Mouse (Mus musculus): ENCODE data around the gene C2cd4a. TPM values are rescaled to one million over a fixed set of nuclear protein-coding genes. Genes with fewer than 3 reads are reported as not detected.

The C2cd4a gene
- polyA plus RNA-seq, 1 experiment from 2014 or later: 0.28 TPM

GRCm38 (mm10) chr9:67799078-67799819 is 32.9 kb downstream of the C2cd4a start:
- H3K4me3 ChIP-seq (ENCODE audit: control insufficient read depth in 1 of 2, insufficient read depth in 1 of 2, low read depth in 1 of 2, low read length in 2 of 2): no peak overlapping the region
- peaks cover 14 to 22% of the 10 kb centered on the region in 2 experiments for H3K4me1 ChIP-seq (ENCODE audit: control insufficient read depth in 2 of 2, insufficient read depth in 2 of 2, low read length in 2 of 2)
- H3K27ac ChIP-seq (replicated peaks in 1 of 2; ENCODE audit: control insufficient read depth in 1 of 2, insufficient read depth in 1 of 2, low read depth in 2 of 2, low read length in 2 of 2): peak overlapping the region; percentile 51 to 71
- peak overlapping the region; percentile 26 for H3K4me2 ChIP-seq (ENCODE audit: low read length)
- ATAC-seq (ENCODE audit: insufficient number of reproducible peaks, insufficient read depth, low FRiP score, low read depth): no peak; the same call in 1 of the 2 replicates
- H3K36me3 ChIP-seq (ENCODE audit: control insufficient read depth, insufficient read depth, low read length): no peaks in the 10 kb centered on the region
- H3K9ac ChIP-seq (ENCODE audit: low read length): no peak overlapping the region
- WGBS: 30% methylated on average over 14 of the region's 14 CpGs
- H3K9me3 ChIP-seq (ENCODE audit: control insufficient read depth, low read length): no peaks in the 10 kb centered on the region
- H3K27me3 ChIP-seq (ENCODE audit: control insufficient read depth, insufficient read depth, low read length): no peaks in the 10 kb centered on the region

GRCm38 (mm10) chr9:67795205-67795675 is 36.9 kb downstream of the C2cd4a start:
- Histone ChIP-seq H3K9me3 (ENCODE audit: control insufficient read depth, low read length) (no peaks in the 10 kb centered on the region), H3K27ac (replicated peaks in 1 of 2; ENCODE audit: control insufficient read depth in 1 of 2, insufficient read depth in 1 of 2, low read depth in 2 of 2, low read length in 2 of 2) (no peak overlapping the region), H3K9ac (ENCODE audit: low read length) (no peak overlapping the region), H3K4me2 (ENCODE audit: low read length) (no peak overlapping the region), H3K27me3 (ENCODE audit: control insufficient read depth, insufficient read depth, low read length) (no peaks in the 10 kb centered on the region), H3K4me3 (ENCODE audit: control insufficient read depth in 1 of 2, insufficient read depth in 1 of 2, low read depth in 1 of 2, low read length in 2 of 2) (no peak overlapping the region), H3K4me1 (ENCODE audit: control insufficient read depth in 2 of 2, insufficient read depth in 2 of 2, low read length in 2 of 2) (peaks cover 14 to 22% of the 10 kb centered on the region in 2 experiments), H3K36me3 (ENCODE audit: control insufficient read depth, insufficient read depth, low read length) (no peaks in the 10 kb centered on the region)
- 74% methylated on average over 14 of the region's 14 CpGs for WGBS
- ATAC-seq (ENCODE audit: insufficient number of reproducible peaks, insufficient read depth, low FRiP score, low read depth): no peak

GRCm38 (mm10) chr9:67794668-67795067 is 37.5 kb downstream of the C2cd4a start:
- Histone ChIP-seq H3K9ac (ENCODE audit: low read length) (no peak overlapping the region), H3K4me3 (ENCODE audit: control insufficient read depth in 1 of 2, insufficient read depth in 1 of 2, low read depth in 1 of 2, low read length in 2 of 2) (no peak overlapping the region), H3K9me3 (ENCODE audit: control insufficient read depth, low read length) (no peaks in the 10 kb centered on the region), H3K4me1 (ENCODE audit: control insufficient read depth in 2 of 2, insufficient read depth in 2 of 2, low read length in 2 of 2) (peaks cover 13 to 21% of the 10 kb centered on the region in 2 experiments), H3K36me3 (ENCODE audit: control insufficient read depth, insufficient read depth, low read length) (no peaks in the 10 kb centered on the region), H3K27me3 (ENCODE audit: control insufficient read depth, insufficient read depth, low read length) (no peaks in the 10 kb centered on the region), H3K27ac (replicated peaks in 1 of 2; ENCODE audit: control insufficient read depth in 1 of 2, insufficient read depth in 1 of 2, low read depth in 2 of 2, low read length in 2 of 2) (no peak overlapping the region), H3K4me2 (ENCODE audit: low read length) (no peak overlapping the region)
- no peak for ATAC-seq (ENCODE audit: insufficient number of reproducible peaks, insufficient read depth, low FRiP score, low read depth)
- WGBS: 93% methylated on average over 4 of the region's 4 CpGs

- no peaks in the 10 kb centered on the region for H3K9me3 ChIP-seq (ENCODE audit: control insufficient read depth, low read length)
- no peak overlapping the region for H3K4me2 ChIP-seq (ENCODE audit: low read length)
- H3K4me3 ChIP-seq (ENCODE audit: control insufficient read depth in 1 of 2, insufficient read depth in 1 of 2, low read depth in 1 of 2, low read length in 2 of 2): no peak overlapping the region
- no peak for ATAC-seq (ENCODE audit: insufficient number of reproducible peaks, insufficient read depth, low FRiP score, low read depth)
- H3K27me3 ChIP-seq (ENCODE audit: control insufficient read depth, insufficient read depth, low read length): no peaks in the 10 kb centered on the region
- peaks cover 10 to 16% of the 10 kb centered on the region in 2 experiments for H3K4me1 ChIP-seq (ENCODE audit: control insufficient read depth in 2 of 2, insufficient read depth in 2 of 2, low read length in 2 of 2)
- H3K9ac ChIP-seq (ENCODE audit: low read length): no peak overlapping the region
- no peak overlapping the region for H3K27ac ChIP-seq (replicated peaks in 1 of 2; ENCODE audit: control insufficient read depth in 1 of 2, insufficient read depth in 1 of 2, low read depth in 2 of 2, low read length in 2 of 2)
- 91% methylated on average over 1 of the region's 1 CpGs for WGBS
- no peaks in the 10 kb centered on the region for H3K36me3 ChIP-seq (ENCODE audit: control insufficient read depth, insufficient read depth, low read length)
Observed at GRCm38 (mm10) chr9:67794216-67794615, 37.9 kb downstream of the C2cd4a start.

GRCm38 (mm10) chr9:67793501-67793900 is 38.6 kb downstream of the C2cd4a start:
- Histone ChIP-seq H3K9me3 (ENCODE audit: control insufficient read depth, low read length) (no peaks in the 10 kb centered on the region), H3K9ac (ENCODE audit: low read length) (no peak overlapping the region), H3K27ac (replicated peaks in 1 of 2; ENCODE audit: control insufficient read depth in 1 of 2, insufficient read depth in 1 of 2, low read depth in 2 of 2, low read length in 2 of 2) (no peak overlapping the region), H3K4me3 (ENCODE audit: control insufficient read depth in 1 of 2, insufficient read depth in 1 of 2, low read depth in 1 of 2, low read length in 2 of 2) (no peak overlapping the region), H3K36me3 (ENCODE audit: control insufficient read depth, insufficient read depth, low read length) (no peaks in the 10 kb centered on the region), H3K4me2 (ENCODE audit: low read length) (no peak overlapping the region), H3K27me3 (ENCODE audit: control insufficient read depth, insufficient read depth, low read length) (no peaks in the 10 kb centered on the region), H3K4me1 (ENCODE audit: control insufficient read depth in 2 of 2, insufficient read depth in 2 of 2, low read length in 2 of 2) (peaks cover 4 to 10% of the 10 kb centered on the region in 2 experiments)
- ATAC-seq (ENCODE audit: insufficient number of reproducible peaks, insufficient read depth, low FRiP score, low read depth): no peak
- 73% methylated on average over 6 of the region's 6 CpGs for WGBS

GRCm38 (mm10) chr9:67792405-67792804 is 39.7 kb downstream of the C2cd4a start:
- Histone ChIP-seq H3K4me2 (ENCODE audit: low read length) (no peak overlapping the region), H3K27me3 (ENCODE audit: control insufficient read depth, insufficient read depth, low read length) (no peaks in the 10 kb centered on the region), H3K4me3 (ENCODE audit: control insufficient read depth in 1 of 2, insufficient read depth in 1 of 2, low read depth in 1 of 2, low read length in 2 of 2) (no peak overlapping the region), H3K27ac (replicated peaks in 1 of 2; ENCODE audit: control insufficient read depth in 1 of 2, insufficient read depth in 1 of 2, low read depth in 2 of 2, low read length in 2 of 2) (no peak overlapping the region), H3K9ac (ENCODE audit: low read length) (no peak overlapping the region), H3K4me1 (ENCODE audit: control insufficient read depth in 2 of 2, insufficient read depth in 2 of 2, low read length in 2 of 2) (peaks cover 3 to 9% of the 10 kb centered on the region in 2 experiments; a peak in 3 of 4 replicates), H3K36me3 (ENCODE audit: control insufficient read depth, insufficient read depth, low read length) (no peaks in the 10 kb centered on the region), H3K9me3 (ENCODE audit: control insufficient read depth, low read length) (no peaks in the 10 kb centered on the region)
- no peak for ATAC-seq (ENCODE audit: insufficient number of reproducible peaks, insufficient read depth, low FRiP score, low read depth)
- WGBS: 81% methylated on average over 5 of the region's 5 CpGs

GRCm38 (mm10) chr9:67787671-67788070 is 44.5 kb downstream of the C2cd4a start:
- no peak for ATAC-seq (ENCODE audit: insufficient number of reproducible peaks, insufficient read depth, low FRiP score, low read depth)
- Histone ChIP-seq H3K27ac (replicated peaks in 1 of 2; ENCODE audit: control insufficient read depth in 1 of 2, insufficient read depth in 1 of 2, low read depth in 2 of 2, low read length in 2 of 2) (no peak overlapping the region), H3K4me2 (ENCODE audit: low read length) (no peak overlapping the region), H3K36me3 (ENCODE audit: control insufficient read depth, insufficient read depth, low read length) (no peaks in the 10 kb centered on the region), H3K4me1 (ENCODE audit: control insufficient read depth in 2 of 2, insufficient read depth in 2 of 2, low read length in 2 of 2) (no peaks in the 10 kb centered on the region), H3K9me3 (ENCODE audit: control insufficient read depth, low read length) (peaks cover 5% of the 10 kb centered on the region; the same call in 1 of the 2 replicates), H3K27me3 (ENCODE audit: control insufficient read depth, insufficient read depth, low read length) (no peaks in the 10 kb centered on the region), H3K4me3 (ENCODE audit: control insufficient read depth in 1 of 2, insufficient read depth in 1 of 2, low read depth in 1 of 2, low read length in 2 of 2) (no peak overlapping the region), H3K9ac (ENCODE audit: low read length) (no peak overlapping the region)
- 63% methylated on average over 6 of the region's 6 CpGs for WGBS
